Mouse (Mus musculus) liver, embryonic 16.5 days (tissue): ENCODE data around the gene Tiam1. TPM values are rescaled to one million over a fixed set of nuclear protein-coding genes. Genes with fewer than 3 reads are reported as not detected.

Experiments
- ATAC-seq: fragments of 200-750 bp; cut with Nextera tagmentation; 2 replicates; pipeline ENCODE4 v1.8.0; 2017; ENCODE audit warnings: low read depth, mild to moderate bottlenecking, moderate number of reproducible peaks, moderate library complexity
- H3K27ac ChIP-seq: fragments of 300-500 bp; sonication (generic); 2 replicates; pipeline ENCODE4 v1.5.1; 2014; ENCODE audit warnings: mild to moderate bottlenecking, low read length
- H3K27me3 ChIP-seq: fragments of 300-500 bp; sonication (generic); 2 replicates; pipeline ENCODE4 v1.6.1; 2014; ENCODE audit warnings: low read depth, low read length, mixed read lengths; ENCODE audit not compliant: control insufficient read depth, insufficient read depth
- H3K36me3 ChIP-seq: fragments of 300-500 bp; sonication (generic); 2 replicates; pipeline ENCODE4 v1.6.1; 2014; ENCODE audit warnings: mild to moderate bottlenecking; ENCODE audit not compliant: control insufficient read depth, insufficient read depth
- H3K4me1 ChIP-seq: fragments of 300-500 bp; sonication (generic); 2 replicates; pipeline ENCODE4 v1.6.1; 2014; ENCODE audit warnings: low read depth, low read length, mixed read lengths; ENCODE audit not compliant: control insufficient read depth
- H3K4me2 ChIP-seq: fragments of 300-500 bp; sonication (generic); 2 replicates; pipeline ENCODE4 v1.6.1; 2014; ENCODE audit warnings: low read depth, low read length, mixed read lengths
- H3K4me3 ChIP-seq: fragments of 300-500 bp; sonication (generic); 2 replicates; pipeline ENCODE4 v1.5.1; 2014; ENCODE audit warnings: low read depth, mild to moderate bottlenecking, low read length
- H3K9ac ChIP-seq: fragments of 300-500 bp; sonication (generic); 2 replicates; pipeline ENCODE4 v1.6.1; 2014; ENCODE audit warnings: low read depth, low read length
- H3K9me3 ChIP-seq: fragments of 300-500 bp; sonication (generic); replicated peaks from 2 replicates; pipeline ENCODE4 v1.6.1; 2016; ENCODE audit warnings: low read length; ENCODE audit not compliant: control insufficient read depth
- WGBS: fragments of 180-500 bp; shearing (Covaris S2); extraction: QIAGEN DNeasy Blood & Tissue Kit; methylation state at CpG from one replicate; pipeline ENCODE4 v1.1.7; 2014; ENCODE audit not compliant: insufficient replicate concordance; 5-methylcytosine and 5-hydroxymethylcytosine counted together
- polyA plus RNA-seq: library from polyadenylated mRNA; unstranded; fragments of >200 nt; fragmentation: Nextera tagmentation; extraction: Ambion mirVana; gene quantifications from 2 replicates; pipeline ENCODE4 v1.2.1, GENCODE M21; 2015

The Tiam1 gene
- polyA plus RNA-seq, 1 experiment from 2014 or later, result 4.2 TPM

- H3K36me3 ChIP-seq, result no peaks in the 10 kb centered on the region
- WGBS, result 75% methylated on average over 6 of the region's 6 CpGs
These were observed 7.3 kb upstream of the Tiam1 start for GRCm38 (mm10) chr16:90150820-90151219.

GRCm38 (mm10) chr16:90150126-90150525, 6.6 kb upstream of the Tiam1 start:
- H3K9me3 ChIP-seq, result no peaks in the 10 kb centered on the region
- no peaks in the 10 kb centered on the region for H3K27me3 ChIP-seq
- no peak overlapping the region for H3K27ac ChIP-seq
- no peak overlapping the region for H3K4me2 ChIP-seq
- no peaks in the 10 kb centered on the region for H3K4me1 ChIP-seq
- H3K4me3 ChIP-seq, result no peak overlapping the region
- H3K9ac ChIP-seq, result peak overlapping the region; percentile 20; the same call in 1 of the 2 replicates
- no peak for ATAC-seq
- WGBS, result 59% methylated on average over 7 of the region's 7 CpGs
- H3K36me3 ChIP-seq, result no peaks in the 10 kb centered on the region

More at GRCm38 (mm10) chr16:90150820-90151219, 7.3 kb upstream of the Tiam1 start:
- Histone ChIP-seq H3K9ac (no peak overlapping the region), H3K4me3 (no peak overlapping the region), H3K27ac (no peak overlapping the region), H3K4me2 (no peak overlapping the region), H3K9me3 (no peaks in the 10 kb centered on the region), H3K27me3 (no peaks in the 10 kb centered on the region), H3K4me1 (no peaks in the 10 kb centered on the region)
- no peak for ATAC-seq

- H3K4me2 ChIP-seq, result no peak overlapping the region
- 70% methylated on average over 9 of the region's 9 CpGs for WGBS
- no peak for ATAC-seq
- H3K9me3 ChIP-seq, result no peaks in the 10 kb centered on the region
- H3K36me3 ChIP-seq, result no peaks in the 10 kb centered on the region
- no peak overlapping the region for H3K9ac ChIP-seq
- peaks cover 5% of the 10 kb centered on the region for H3K4me1 ChIP-seq
- H3K4me3 ChIP-seq, result no peak overlapping the region
- H3K27me3 ChIP-seq, result no peaks in the 10 kb centered on the region
- H3K27ac ChIP-seq, result no peak overlapping the region
These were observed 5.8 kb upstream of the Tiam1 start for GRCm38 (mm10) chr16:90149335-90149734.

GRCm38 (mm10) chr16:90145244-90145643, 1.7 kb upstream of the Tiam1 start:
- H3K4me2 ChIP-seq, result 0 out of 2 replicates have a peak overlapping the region, but pooled peaks have one; percentile 100

GRCm38 (mm10) chr16:90144541-90144940, 972 bp upstream of the Tiam1 start:
- Histone ChIP-seq H3K9ac (peak overlapping the region; percentile 75), H3K4me2 (peak overlapping the region; percentile 100), H3K36me3 (no peaks in the 10 kb centered on the region), H3K9me3 (no peaks in the 10 kb centered on the region), H3K27me3 (peaks cover 17% of the 10 kb centered on the region), H3K4me1 (peaks cover 23% of the 10 kb centered on the region), H3K4me3 (peak overlapping the region; percentile 82), H3K27ac (peak overlapping the region; percentile 60)
- 10% methylated on average over 13 of the region's 13 CpGs for WGBS
- no peak for ATAC-seq

More at GRCm38 (mm10) chr16:90145244-90145643, 1.7 kb upstream of the Tiam1 start:
- Histone ChIP-seq H3K9ac (no peak overlapping the region), H3K4me3 (no peak overlapping the region), H3K9me3 (no peaks in the 10 kb centered on the region), H3K4me1 (peaks cover 23% of the 10 kb centered on the region), H3K36me3 (no peaks in the 10 kb centered on the region), H3K27ac (no peak overlapping the region), H3K27me3 (peaks cover 17% of the 10 kb centered on the region)
- no peak for ATAC-seq
- 78% methylated on average over 1 of the region's 1 CpGs for WGBS

GRCm38 (mm10) chr16:90143416-90143759, 181 bp downstream of the Tiam1 start:
- peak overlapping the region; percentile 72 for H3K9ac ChIP-seq
- ATAC-seq, result no peak; the same call in 1 of the 2 replicates
- no peaks in the 10 kb centered on the region for H3K9me3 ChIP-seq
- peaks cover 23% of the 10 kb centered on the region for H3K4me1 ChIP-seq
- peak overlapping the region; percentile 100 for H3K4me2 ChIP-seq
- under 1% methylated on average over 21 of the region's 21 CpGs for WGBS
- H3K4me3 ChIP-seq, result peak overlapping the region; percentile 82
- H3K36me3 ChIP-seq, result no peaks in the 10 kb centered on the region
- peaks cover 17% of the 10 kb centered on the region for H3K27me3 ChIP-seq
- peak overlapping the region; percentile 60; the same call in 1 of the 2 replicates for H3K27ac ChIP-seq

- no peak for ATAC-seq
- WGBS, result under 1% methylated on average over 57 of the region's 57 CpGs
- peak overlapping the region; percentile 60; the same call in 1 of the 2 replicates for H3K27ac ChIP-seq
These were observed 774 bp downstream of the Tiam1 start for GRCm38 (mm10) chr16:90142574-90143415.

GRCm38 (mm10) chr16:90142247-90142573, 1.4 kb downstream of the Tiam1 start:
- Histone ChIP-seq H3K4me2 (peak overlapping the region; percentile 100), H3K9ac (peak overlapping the region; percentile 72; the same call in 1 of the 2 replicates), H3K36me3 (no peaks in the 10 kb centered on the region), H3K4me1 (peaks cover 23% of the 10 kb centered on the region), H3K9me3 (no peaks in the 10 kb centered on the region), H3K27ac (no peak overlapping the region), H3K27me3 (peaks cover 17% of the 10 kb centered on the region), H3K4me3 (peak overlapping the region; percentile 82)
- 3% methylated on average over 20 of the region's 20 CpGs for WGBS
- ATAC-seq, result no peak

More at GRCm38 (mm10) chr16:90142574-90143415, 774 bp downstream of the Tiam1 start:
- Histone ChIP-seq H3K4me3 (peak overlapping the region; percentile 82), H3K4me2 (peak overlapping the region; percentile 100), H3K9ac (peak overlapping the region; percentile 72), H3K4me1 (peaks cover 23% of the 10 kb centered on the region), H3K27me3 (peaks cover 17% of the 10 kb centered on the region), H3K36me3 (no peaks in the 10 kb centered on the region), H3K9me3 (no peaks in the 10 kb centered on the region)

- ATAC-seq, result no peak
- H3K27me3 ChIP-seq, result peaks cover 17% of the 10 kb centered on the region
- no peak overlapping the region for H3K27ac ChIP-seq
- 40% methylated on average over 9 of the region's 9 CpGs for WGBS
- H3K9ac ChIP-seq, result no peak overlapping the region
- H3K4me1 ChIP-seq, result peaks cover 23% of the 10 kb centered on the region
- H3K36me3 ChIP-seq, result no peaks in the 10 kb centered on the region
- no peak overlapping the region for H3K4me2 ChIP-seq
- no peak overlapping the region for H3K4me3 ChIP-seq
- H3K9me3 ChIP-seq, result no peaks in the 10 kb centered on the region
These were observed 2.0 kb downstream of the Tiam1 start for GRCm38 (mm10) chr16:90141556-90141955.
